Mouse (Mus musculus) neural tube, embryonic 14.5 days (tissue): ENCODE measurements at regions not wholly inside any gene's neighbourhood (a gene's known extent, or its start where the extent isn't known, plus 50 kb on each side); places are given as distances from the start of the nearest gene placed in this dataset.

ENCODE experiments used
- ATAC-seq: fragments of 200-750 bp; cut with Nextera tagmentation; 2 replicates; pipeline ENCODE4 v1.8.0; 2017; ENCODE audit warnings: low read depth, mild to moderate bottlenecking, moderate TSS enrichment, moderate library complexity
- H3K27ac ChIP-seq: fragments of 300-500 bp; sonication (generic); 2 replicates; pipeline ENCODE4 v1.5.1; 2014; ENCODE audit warnings: low read depth, mild to moderate bottlenecking, control low read depth, low read length, moderate library complexity, mixed read lengths
- H3K27me3 ChIP-seq: fragments of 300-500 bp; sonication (generic); 2 replicates; pipeline ENCODE4 v1.6.1; 2014; ENCODE audit warnings: low read length; ENCODE audit not compliant: control insufficient read depth, insufficient read depth
- H3K36me3 ChIP-seq: fragments of 300-500 bp; sonication (generic); 2 replicates; pipeline ENCODE4 v1.6.1; 2014; ENCODE audit warnings: low read length, mixed read lengths; ENCODE audit not compliant: control insufficient read depth, insufficient read depth
- H3K4me1 ChIP-seq: fragments of 300-500 bp; sonication (generic); 2 replicates; pipeline ENCODE4 v1.6.1; 2014; ENCODE audit warnings: low read length; ENCODE audit not compliant: control insufficient read depth, insufficient read depth
- H3K4me2 ChIP-seq: fragments of 300-500 bp; sonication (generic); 2 replicates; pipeline ENCODE4 v1.6.1; 2014; ENCODE audit warnings: mild to moderate bottlenecking, low read depth, low read length, control low read depth
- H3K4me3 ChIP-seq: fragments of 300-500 bp; sonication (generic); 2 replicates; pipeline ENCODE4 v1.5.1; 2014; ENCODE audit warnings: low read depth, low read length, control low read depth, mixed read lengths
- H3K9ac ChIP-seq: fragments of 300-500 bp; sonication (generic); replicated peaks from 2 replicates; pipeline ENCODE4 v1.6.1; 2014; ENCODE audit warnings: low read depth, mild to moderate bottlenecking, control low read depth, low read length, mixed read lengths
- H3K9me3 ChIP-seq: fragments of 300-500 bp; sonication (generic); 2 replicates; pipeline ENCODE4 v1.6.1; 2016; ENCODE audit warnings: low read length; ENCODE audit not compliant: control insufficient read depth
- WGBS: fragments of 180-500 bp; shearing (Covaris S2); extraction: QIAGEN DNeasy Blood & Tissue Kit; methylation state at CpG from one replicate; pipeline ENCODE4 v1.1.7; 2014; 5-methylcytosine and 5-hydroxymethylcytosine counted together

- H3K9me3 ChIP-seq: no peaks in the 10 kb centered on the region
- no peak overlapping the region for H3K9ac ChIP-seq
- H3K4me3 ChIP-seq: no peak overlapping the region
- H3K4me2 ChIP-seq: no peak overlapping the region
- no peaks in the 10 kb centered on the region for H3K4me1 ChIP-seq
- H3K36me3 ChIP-seq: no peaks in the 10 kb centered on the region
- H3K27ac ChIP-seq: no peak overlapping the region
- no peaks in the 10 kb centered on the region for H3K27me3 ChIP-seq
- ATAC-seq: no peak
Observed at GRCm38 (mm10) chr7:88960841-88961240, 443.2 kb downstream of the Tmem135 start.

GRCm38 (mm10) chr7:88960190-88960589, 443.8 kb downstream of the Tmem135 start:
- H3K27ac ChIP-seq: no peak overlapping the region
- H3K36me3 ChIP-seq: no peaks in the 10 kb centered on the region
- H3K4me3 ChIP-seq: no peak overlapping the region
- H3K4me2 ChIP-seq: no peak overlapping the region
- H3K9me3 ChIP-seq: no peaks in the 10 kb centered on the region
- no peaks in the 10 kb centered on the region for H3K27me3 ChIP-seq
- 83% methylated on average over 4 of the region's 4 CpGs for WGBS
- no peak for ATAC-seq
- H3K4me1 ChIP-seq: no peaks in the 10 kb centered on the region
- H3K9ac ChIP-seq: no peak overlapping the region

- no peak for ATAC-seq
- H3K27ac ChIP-seq: no peak overlapping the region
- no peaks in the 10 kb centered on the region for H3K27me3 ChIP-seq
- H3K4me1 ChIP-seq: no peaks in the 10 kb centered on the region
- no peak overlapping the region for H3K4me3 ChIP-seq
- H3K36me3 ChIP-seq: no peaks in the 10 kb centered on the region
- 77% methylated on average over 6 of the region's 6 CpGs for WGBS
- no peak overlapping the region for H3K9ac ChIP-seq
- H3K4me2 ChIP-seq: no peak overlapping the region
- H3K9me3 ChIP-seq: no peaks in the 10 kb centered on the region
Observed at GRCm38 (mm10) chr7:88959332-88960124, 444.5 kb downstream of the Tmem135 start.

- no peaks in the 10 kb centered on the region for H3K27me3 ChIP-seq
- no peak for ATAC-seq
- no peaks in the 10 kb centered on the region for H3K36me3 ChIP-seq
- H3K9me3 ChIP-seq: no peaks in the 10 kb centered on the region
- no peaks in the 10 kb centered on the region for H3K4me1 ChIP-seq
- H3K4me3 ChIP-seq: no peak overlapping the region
- no peak overlapping the region for H3K9ac ChIP-seq
- no peak overlapping the region for H3K27ac ChIP-seq
- WGBS: 87% methylated on average over 3 of the region's 3 CpGs
- H3K4me2 ChIP-seq: no peak overlapping the region
Observed at GRCm38 (mm10) chr7:88954978-88955377, 449.0 kb downstream of the Tmem135 start.

- no peak for ATAC-seq
- H3K36me3 ChIP-seq: no peaks in the 10 kb centered on the region
- no peak overlapping the region for H3K4me2 ChIP-seq
- no peak overlapping the region for H3K9ac ChIP-seq
- H3K9me3 ChIP-seq: no peaks in the 10 kb centered on the region
- H3K27ac ChIP-seq: no peak overlapping the region
- H3K4me1 ChIP-seq: no peaks in the 10 kb centered on the region
- no peak overlapping the region for H3K4me3 ChIP-seq
- no peaks in the 10 kb centered on the region for H3K27me3 ChIP-seq
Observed at GRCm38 (mm10) chr7:88945338-88945737, 458.7 kb downstream of the Tmem135 start.

GRCm38 (mm10) chr7:88944936-88945335, 459.1 kb downstream of the Tmem135 start:
- Histone ChIP-seq H3K4me3 (no peak overlapping the region), H3K9ac (no peak overlapping the region), H3K27me3 (no peaks in the 10 kb centered on the region), H3K27ac (no peak overlapping the region), H3K36me3 (no peaks in the 10 kb centered on the region), H3K4me2 (no peak overlapping the region), H3K9me3 (no peaks in the 10 kb centered on the region), H3K4me1 (no peaks in the 10 kb centered on the region)
- 33% methylated on average over 2 of the region's 2 CpGs for WGBS
- no peak for ATAC-seq

GRCm38 (mm10) chr7:88941246-88941910, 462.6 kb downstream of the Tmem135 start:
- ATAC-seq: no peak; the same call in 1 of the 2 replicates
- H3K36me3 ChIP-seq: no peaks in the 10 kb centered on the region
- H3K9ac ChIP-seq: no peak overlapping the region
- WGBS: 62% methylated on average over 9 of the region's 9 CpGs
- no peaks in the 10 kb centered on the region for H3K9me3 ChIP-seq
- no peaks in the 10 kb centered on the region for H3K4me1 ChIP-seq
- no peak overlapping the region for H3K4me3 ChIP-seq
- H3K27ac ChIP-seq: no peak overlapping the region
- H3K27me3 ChIP-seq: no peaks in the 10 kb centered on the region
- no peak overlapping the region for H3K4me2 ChIP-seq

GRCm38 (mm10) chr7:88940196-88940595, 463.8 kb downstream of the Tmem135 start:
- Histone ChIP-seq H3K4me1 (no peaks in the 10 kb centered on the region), H3K4me3 (no peak overlapping the region), H3K9ac (no peak overlapping the region), H3K36me3 (no peaks in the 10 kb centered on the region), H3K9me3 (no peaks in the 10 kb centered on the region), H3K27me3 (no peaks in the 10 kb centered on the region), H3K27ac (no peak overlapping the region), H3K4me2 (no peak overlapping the region)
- ATAC-seq: no peak
- WGBS: 90% methylated on average over 2 of the region's 2 CpGs

GRCm38 (mm10) chr7:88928245-88928795, 475.7 kb downstream of the Tmem135 start:
- no peak for ATAC-seq
- 78% methylated on average over 6 of the region's 6 CpGs for WGBS
- H3K4me1 ChIP-seq: no peaks in the 10 kb centered on the region
- no peak overlapping the region for H3K27ac ChIP-seq
- no peak overlapping the region for H3K9ac ChIP-seq
- no peak overlapping the region for H3K4me2 ChIP-seq
- no peak overlapping the region for H3K4me3 ChIP-seq
- H3K36me3 ChIP-seq: no peaks in the 10 kb centered on the region
- H3K27me3 ChIP-seq: no peaks in the 10 kb centered on the region
- no peaks in the 10 kb centered on the region for H3K9me3 ChIP-seq
